Mouse (Mus musculus) cerebellum, adult 2 months (tissue): Measurements from ENCODE around the gene Gm21985. TPM values are rescaled to one million over a fixed set of nuclear protein-coding genes. Genes with fewer than 3 reads are reported as not detected.
A peak's percentile ranks its signal among the peaks of the same experiment; 100 is the strongest.
"Not testable (repeated sequence)": the region's sequence is repeated elsewhere in the genome, so short reads cannot be mapped to it uniquely, and the experiment has no call there.

ENCODE experiments used
- DNase-seq, 2 experiments: peaks; one replicate each; pipeline ENCODE4 v3.0.0; 2021
- H3K27ac ChIP-seq: fragments of 200-500 bp; 2 replicates; pipeline ENCODE4 v1.5.1; 2012; ENCODE audit warnings: low read length, control low read depth, inconsistent platforms; ENCODE audit not compliant: insufficient read depth
- H3K27me3 ChIP-seq: fragments of 200-500 bp; 2 replicates; pipeline ENCODE4 v1.6.1; 2012; ENCODE audit warnings: inconsistent platforms, mild to moderate bottlenecking, low read length, moderate library complexity; ENCODE audit not compliant: control insufficient read depth, insufficient read depth
- H3K4me1 ChIP-seq: fragments of 200-500 bp; 2 replicates; pipeline ENCODE4 v1.6.1; 2011; ENCODE audit warnings: low read length; ENCODE audit not compliant: control insufficient read depth, insufficient read depth
- H3K4me3 ChIP-seq: fragments of 200-500 bp; replicated peaks from 2 replicates; pipeline ENCODE3; 2011; ENCODE audit warnings: mild to moderate bottlenecking, low read depth, low read length, control low read depth; ENCODE audit not compliant: insufficient read depth
- CTCF ChIP-seq: fragments of 200-500 bp; IDR thresholded peaks from 2 replicates; pipeline ENCODE4 v1.5.1; 2011; ENCODE audit warnings: low read depth, mild to moderate bottlenecking, control low read depth, low read length, moderate library complexity, borderline replicate concordance; ENCODE audit not compliant: insufficient read depth
- POLR2A ChIP-seq: fragments of 200-500 bp; IDR thresholded peaks from 2 replicates; pipeline ENCODE4 v1.6.1; 2011; ENCODE audit warnings: low read length, control low read depth, borderline replicate concordance; ENCODE audit not compliant: insufficient read depth
- WGBS: fragments of 180-500 bp; shearing (Covaris S2); methylation state at CpG from one replicate; pipeline ENCODE4 v1.1.7; 2018; 5-methylcytosine and 5-hydroxymethylcytosine counted together
- polyA plus RNA-seq: library from polyadenylated mRNA; depleted of rRNA; stranded (reverse); fragments of >200 nt; gene quantifications from 2 replicates; pipeline ENCODE4 v1.2.3, GENCODE M21; 2012

The Gm21985 gene
- polyA plus RNA-seq, 1 experiment, result not detected

GRCm38 (mm10) chr2:112381219-112381618 lies 115.1 kb downstream of the Gm21985 start:
- H3K4me1 ChIP-seq, result no peaks in the 10 kb centered on the region; the same call in 1 of the 2 replicates
- no peak for DNase-seq
- TF ChIP-seq POLR2A (no peak), CTCF (no peak)
- H3K4me3 ChIP-seq, result no peak overlapping the region
- no peaks in the 10 kb centered on the region for H3K27me3 ChIP-seq
- no peak overlapping the region for H3K27ac ChIP-seq
- 93% methylated on average over 1 of the region's 1 CpGs for WGBS

- no peak overlapping the region for H3K27ac ChIP-seq
- H3K27me3 ChIP-seq, result no peaks in the 10 kb centered on the region
- no peak overlapping the region for H3K4me3 ChIP-seq
- WGBS, result 29% methylated on average over 5 of the region's 5 CpGs
- DNase-seq, result peak in 1 of 2 experiments; percentile 43
- TF ChIP-seq POLR2A (no peak), CTCF (no peak)
- peaks cover 5% of the 10 kb centered on the region; the same call in 1 of the 2 replicates for H3K4me1 ChIP-seq
Measured at GRCm38 (mm10) chr2:112390843-112391242, 124.7 kb downstream of the Gm21985 start.

GRCm38 (mm10) chr2:112391346-112392000 lies 125.4 kb downstream of the Gm21985 start:
- no peak overlapping the region for H3K27ac ChIP-seq
- no peaks in the 10 kb centered on the region for H3K27me3 ChIP-seq
- DNase-seq, result no peak
- WGBS, result 85% methylated on average over 4 of the region's 4 CpGs
- TF ChIP-seq CTCF, result no peak
- TF ChIP-seq POLR2A, result no peak
- peaks cover 5% of the 10 kb centered on the region; the same call in 1 of the 2 replicates for H3K4me1 ChIP-seq
- no peak overlapping the region for H3K4me3 ChIP-seq

GRCm38 (mm10) chr2:112392689-112393088 lies 126.6 kb downstream of the Gm21985 start:
- Histone ChIP-seq H3K27me3 (no peaks in the 10 kb centered on the region), H3K4me3 (no peak overlapping the region), H3K27ac (no peak overlapping the region), H3K4me1 (peaks cover 5% of the 10 kb centered on the region; the same call in 1 of the 2 replicates)
- WGBS, result 95% methylated on average over 1 of the region's 1 CpGs
- no peak for DNase-seq
- TF ChIP-seq POLR2A, result no peak
- TF ChIP-seq CTCF, result no peak

GRCm38 (mm10) chr2:112393958-112394357 lies 127.8 kb downstream of the Gm21985 start:
- Histone ChIP-seq H3K27me3 (no peaks in the 10 kb centered on the region), H3K27ac (no peak overlapping the region), H3K4me1 (peaks cover 2% of the 10 kb centered on the region; the same call in 1 of the 2 replicates), H3K4me3 (no peak overlapping the region)
- no peak for DNase-seq
- TF ChIP-seq POLR2A (no peak), CTCF (no peak)

- H3K4me3 ChIP-seq, result no peak overlapping the region
- no peak overlapping the region for H3K27ac ChIP-seq
- WGBS, result 40% methylated on average over 1 of the region's 1 CpGs
- H3K4me1 ChIP-seq, result no peaks in the 10 kb centered on the region
- no peaks in the 10 kb centered on the region for H3K27me3 ChIP-seq
- no peak for TF ChIP-seq POLR2A
- TF ChIP-seq CTCF, result no peak
- no peak for DNase-seq
Measured at GRCm38 (mm10) chr2:112396649-112397048, 130.5 kb downstream of the Gm21985 start.

GRCm38 (mm10) chr2:112407030-112407429 lies 140.9 kb downstream of the Gm21985 start:
- no peak overlapping the region for H3K4me3 ChIP-seq

GRCm38 (mm10) chr2:112425308-112425707 lies 159.2 kb downstream of the Gm21985 start:
- 79% methylated on average over 3 of the region's 3 CpGs for WGBS
- TF ChIP-seq CTCF (no peak), POLR2A (no peak)
- no peaks in the 10 kb centered on the region for H3K27me3 ChIP-seq
- no peak for DNase-seq
- H3K4me3 ChIP-seq, result no peak overlapping the region
- no peaks in the 10 kb centered on the region for H3K4me1 ChIP-seq
- no peak overlapping the region for H3K27ac ChIP-seq

More at GRCm38 (mm10) chr2:112407030-112407429, 140.9 kb downstream of the Gm21985 start:
- WGBS, result 87% methylated on average over 3 of the region's 3 CpGs
- TF ChIP-seq POLR2A (no peak), CTCF (no peak)
- Histone ChIP-seq H3K4me1 (no peaks in the 10 kb centered on the region), H3K27ac (no peak overlapping the region), H3K27me3 (no peaks in the 10 kb centered on the region)
- DNase-seq, result no peak

- H3K27me3 ChIP-seq, H3K27ac ChIP-seq, DNase-seq, H3K4me1 ChIP-seq, H3K4me3 ChIP-seq: not testable (repeated sequence)
- WGBS, result 90% methylated on average over 3 of the region's 3 CpGs
Measured at GRCm38 (mm10) chr2:112428534-112428933, 162.4 kb downstream of the Gm21985 start.
